Mouse (Mus musculus) liver, embryonic 11.5 days (tissue): Measurements from ENCODE around the gene Rnf123. TPM values are rescaled to one million over a fixed set of nuclear protein-coding genes. Genes with fewer than 3 reads are reported as not detected.

Source experiments
- ATAC-seq: fragments of 200-750 bp; cut with Nextera tagmentation; replicated peaks from 2 replicates; pipeline ENCODE4 v1.8.0; 2017; ENCODE audit warnings: moderate number of reproducible peaks, mild to moderate bottlenecking, moderate TSS enrichment, moderate library complexity; ENCODE audit not compliant: low FRiP score
- DNase-seq: peaks from one replicate; pipeline ENCODE4 v3.0.0-alpha.2; 2017; ENCODE audit warnings: low spot score
- H3K27ac ChIP-seq: fragments of 300-500 bp; sonication (generic); 2 replicates; pipeline ENCODE4 v1.5.1; 2014; ENCODE audit warnings: mild to moderate bottlenecking, low read depth, low read length, control low read depth
- H3K27me3 ChIP-seq: fragments of 300-500 bp; sonication (generic); replicated peaks from 2 replicates; pipeline ENCODE4 v1.6.1; 2014; ENCODE audit warnings: low read length, mixed read lengths; ENCODE audit not compliant: control insufficient read depth, insufficient read depth
- H3K36me3 ChIP-seq: fragments of 300-500 bp; sonication (generic); 2 replicates; pipeline ENCODE4 v1.6.1; 2014; ENCODE audit warnings: mild to moderate bottlenecking, low read length, moderate library complexity, mixed read lengths; ENCODE audit not compliant: control insufficient read depth, insufficient read depth
- H3K4me1 ChIP-seq: fragments of 300-500 bp; sonication (generic); replicated peaks from 2 replicates; pipeline ENCODE4 v1.6.1; 2014; ENCODE audit warnings: low read length, mixed read lengths; ENCODE audit not compliant: control insufficient read depth, insufficient read depth
- H3K4me2 ChIP-seq: fragments of 300-500 bp; sonication (generic); 2 replicates; pipeline ENCODE4 v1.6.1; 2014; ENCODE audit warnings: mild to moderate bottlenecking, control low read depth, moderate library complexity
- H3K4me3 ChIP-seq: fragments of 300-500 bp; sonication (generic); 2 replicates; pipeline ENCODE4 v1.5.1; 2014; ENCODE audit warnings: low read depth, low read length, control low read depth
- H3K9ac ChIP-seq: fragments of 300-500 bp; sonication (generic); 2 replicates; pipeline ENCODE4 v1.6.1; 2014; ENCODE audit warnings: low read depth, low read length, control low read depth
- H3K9me3 ChIP-seq: fragments of 300-500 bp; sonication (generic); 2 replicates; pipeline ENCODE4 v1.6.1; 2016; ENCODE audit warnings: low read length, inconsistent platforms, mixed read lengths; ENCODE audit not compliant: control insufficient read depth
- WGBS: fragments of 180-500 bp; shearing (Covaris S2); extraction: QIAGEN DNeasy Blood & Tissue Kit; methylation state at CpG from one replicate; pipeline ENCODE4 v1.1.7; 2014; 5-methylcytosine and 5-hydroxymethylcytosine counted together
- polyA plus RNA-seq: library from polyadenylated mRNA; unstranded; fragments of >200 nt; fragmentation: Nextera tagmentation; extraction: Ambion mirVana; gene quantifications from 2 replicates; pipeline ENCODE4 v1.2.1, GENCODE M21; 2014

Rnf123 gene
- polyA plus RNA-seq, 1 experiment from 2014 or later: 59.1 TPM

GRCm38 (mm10) chr9:108047601-108048565 is 35.3 kb downstream of the Rnf123 start:
- H3K4me2 ChIP-seq: peak overlapping the region; percentile 68
- peak overlapping the region; percentile 91 for H3K4me3 ChIP-seq
- no peak for DNase-seq
- ATAC-seq: no peak; the same call in 1 of the 2 replicates
- H3K27me3 ChIP-seq: no peaks in the 10 kb centered on the region
- peak overlapping the region; percentile 44 for H3K27ac ChIP-seq
- peak overlapping the region; percentile 42 for H3K9ac ChIP-seq
- H3K9me3 ChIP-seq: no peaks in the 10 kb centered on the region
- 45% methylated on average over 17 of the region's 17 CpGs for WGBS
- peaks cover 35% of the 10 kb centered on the region for H3K4me1 ChIP-seq
- peaks cover 27% of the 10 kb centered on the region for H3K36me3 ChIP-seq

- Histone ChIP-seq H3K9me3 (no peaks in the 10 kb centered on the region), H3K27ac (no peak overlapping the region), H3K4me1 (peaks cover 28% of the 10 kb centered on the region), H3K36me3 (peaks cover 30% of the 10 kb centered on the region), H3K27me3 (no peaks in the 10 kb centered on the region), H3K4me3 (no peak overlapping the region), H3K4me2 (no peak overlapping the region), H3K9ac (no peak overlapping the region)
- no peak for DNase-seq
- no peak for ATAC-seq
- 93% methylated on average over 4 of the region's 4 CpGs for WGBS
Measured at GRCm38 (mm10) chr9:108046582-108046981, 36.6 kb downstream of the Rnf123 start.

GRCm38 (mm10) chr9:108044751-108045492 is 38.2 kb downstream of the Rnf123 start:
- Histone ChIP-seq H3K9me3 (no peaks in the 10 kb centered on the region), H3K27me3 (no peaks in the 10 kb centered on the region), H3K4me1 (peaks cover 24% of the 10 kb centered on the region), H3K9ac (no peak overlapping the region), H3K36me3 (peaks cover 28% of the 10 kb centered on the region), H3K27ac (no peak overlapping the region), H3K4me2 (no peak overlapping the region), H3K4me3 (no peak overlapping the region)
- DNase-seq (no peak), ATAC-seq (no peak)
- WGBS: 92% methylated on average over 8 of the region's 8 CpGs

- H3K9me3 ChIP-seq: no peaks in the 10 kb centered on the region
- DNase-seq (no peak), ATAC-seq (0 out of 2 replicates have a peak, but pooled peaks have one; percentile 36)
- H3K27me3 ChIP-seq: no peaks in the 10 kb centered on the region
- peaks cover 6% of the 10 kb centered on the region for H3K4me1 ChIP-seq
- WGBS: 96% methylated on average over 2 of the region's 2 CpGs
- H3K4me2 ChIP-seq: no peak overlapping the region
- no peak overlapping the region for H3K9ac ChIP-seq
- no peak overlapping the region for H3K27ac ChIP-seq
- H3K36me3 ChIP-seq: peaks cover 16% of the 10 kb centered on the region
- no peak overlapping the region for H3K4me3 ChIP-seq
Measured at GRCm38 (mm10) chr9:108035331-108036156, 47.6 kb downstream of the Rnf123 start.

- Histone ChIP-seq H3K4me2 (no peak overlapping the region), H3K36me3 (peaks cover 24% of the 10 kb centered on the region), H3K27me3 (no peaks in the 10 kb centered on the region), H3K4me1 (peaks cover 6% of the 10 kb centered on the region), H3K9me3 (no peaks in the 10 kb centered on the region), H3K27ac (no peak overlapping the region), H3K9ac (no peak overlapping the region), H3K4me3 (no peak overlapping the region)
- DNase-seq (no peak), ATAC-seq (no peak)
- WGBS: 87% methylated on average over 5 of the region's 5 CpGs
Measured at GRCm38 (mm10) chr9:108032126-108032525, 51.0 kb downstream of the Rnf123 start.

GRCm38 (mm10) chr9:108027867-108028266 is 55.3 kb downstream of the Rnf123 start:
- peaks cover 35% of the 10 kb centered on the region for H3K36me3 ChIP-seq
- no peak overlapping the region for H3K27ac ChIP-seq
- no peaks in the 10 kb centered on the region for H3K27me3 ChIP-seq
- H3K9ac ChIP-seq: no peak overlapping the region
- no peaks in the 10 kb centered on the region for H3K4me1 ChIP-seq
- H3K4me3 ChIP-seq: no peak overlapping the region
- H3K4me2 ChIP-seq: no peak overlapping the region
- ATAC-seq: no peak
- H3K9me3 ChIP-seq: no peaks in the 10 kb centered on the region
- no peak for DNase-seq
- 94% methylated on average over 3 of the region's 3 CpGs for WGBS

- Histone ChIP-seq H3K27me3 (no peaks in the 10 kb centered on the region), H3K4me2 (no peak overlapping the region), H3K27ac (no peak overlapping the region), H3K4me3 (no peak overlapping the region), H3K36me3 (peaks cover 28% of the 10 kb centered on the region), H3K9ac (no peak overlapping the region), H3K9me3 (no peaks in the 10 kb centered on the region), H3K4me1 (no peaks in the 10 kb centered on the region)
- 88% methylated on average over 3 of the region's 3 CpGs for WGBS
- ATAC-seq (no peak), DNase-seq (no peak)
Measured at GRCm38 (mm10) chr9:108026584-108026983, 56.6 kb downstream of the Rnf123 start.

GRCm38 (mm10) chr9:108023216-108023615 is 59.9 kb downstream of the Rnf123 start:
- Histone ChIP-seq H3K9ac (no peak overlapping the region), H3K9me3 (no peaks in the 10 kb centered on the region), H3K4me1 (no peaks in the 10 kb centered on the region), H3K27me3 (no peaks in the 10 kb centered on the region), H3K4me2 (no peak overlapping the region), H3K4me3 (no peak overlapping the region), H3K36me3 (peaks cover 27% of the 10 kb centered on the region), H3K27ac (no peak overlapping the region)
- WGBS: 88% methylated on average over 3 of the region's 3 CpGs
- no peak for ATAC-seq
- DNase-seq: no peak
